Mouse (Mus musculus): Measurements from ENCODE around the gene Evi5l.

DNA sequence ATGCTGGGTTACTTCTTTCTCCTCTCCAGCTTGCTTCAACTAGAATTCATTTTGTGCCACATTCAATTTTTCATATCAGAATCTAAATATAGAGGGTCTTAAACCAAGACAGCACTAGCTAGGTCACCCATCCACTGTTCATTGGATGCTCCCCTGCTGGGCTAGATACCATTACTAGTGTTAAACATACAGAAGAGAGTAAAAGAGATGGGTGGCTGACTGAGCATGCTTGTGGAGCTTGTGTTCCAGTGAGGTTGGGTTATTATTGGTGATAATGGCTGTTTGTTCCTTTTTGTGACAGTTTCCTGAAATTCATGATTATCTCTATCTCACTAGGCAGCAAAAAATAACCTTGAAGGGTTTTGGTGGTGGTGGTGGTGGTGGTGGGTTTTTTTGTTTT lies 55.7 kb downstream of the Evi5l start:
- TF ChIP-seq CTCF (conservative IDR thresholded peaks at IDR 0.05; ENCODE audit: low read length) (no peak), POU5F1 (IDR thresholded peaks at IDR 0.05; ENCODE audit: borderline replicate concordance, low read length) (no peak)
